Mouse (Mus musculus): ENCODE results near the gene Ddx17. TPM values are rescaled to one million over a fixed set of nuclear protein-coding genes. Genes with fewer than 3 reads are reported as not detected.

Gene Ddx17
- polyA plus RNA-seq, 1 experiment from 2014 or later, result 73.1 TPM

DNA sequence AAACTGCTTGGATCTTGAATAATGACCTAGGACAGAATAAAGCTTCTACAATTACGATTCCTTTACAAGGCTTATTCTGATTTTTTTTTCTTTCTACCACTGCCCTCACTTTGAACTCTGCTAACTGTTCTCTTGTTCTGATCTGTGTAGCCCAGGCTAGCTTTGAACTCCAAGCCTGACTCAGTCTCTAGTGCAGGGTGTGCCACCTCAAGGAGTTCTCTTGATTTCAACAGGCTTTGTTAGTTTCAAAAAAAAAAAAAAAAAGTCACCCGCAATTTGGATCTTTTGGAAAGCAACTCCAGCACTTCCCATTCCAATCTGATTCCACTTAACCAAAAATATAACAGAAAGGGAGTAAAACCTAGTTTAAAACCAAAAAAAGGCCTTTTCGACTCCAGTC is 1.0 kb downstream of the Ddx17 start:
- peaks cover 17% of the 10 kb centered on the region for H3K4me1 ChIP-seq
- H3K4me2 ChIP-seq (replicated peaks), result peak overlapping the region; percentile 86
- no peaks in the 10 kb centered on the region for H3K9me3 ChIP-seq
- peak overlapping the region; percentile 91 for H3K4me3 ChIP-seq
- H3K27ac ChIP-seq, result peak overlapping the region; percentile 94
- peaks cover 6% of the 10 kb centered on the region; the same call in 1 of the 2 replicates for H3K27me3 ChIP-seq
- H3K36me3 ChIP-seq, result peaks cover 40% of the 10 kb centered on the region
- WGBS, result 6% methylated on average over 3 of the region's 3 CpGs
- ATAC-seq (ENCODE audit: insufficient number of reproducible peaks, insufficient read depth, low FRiP score, low TSS enrichment), result no peak
- peak overlapping the region; percentile 97 for H3K9ac ChIP-seq

DNA sequence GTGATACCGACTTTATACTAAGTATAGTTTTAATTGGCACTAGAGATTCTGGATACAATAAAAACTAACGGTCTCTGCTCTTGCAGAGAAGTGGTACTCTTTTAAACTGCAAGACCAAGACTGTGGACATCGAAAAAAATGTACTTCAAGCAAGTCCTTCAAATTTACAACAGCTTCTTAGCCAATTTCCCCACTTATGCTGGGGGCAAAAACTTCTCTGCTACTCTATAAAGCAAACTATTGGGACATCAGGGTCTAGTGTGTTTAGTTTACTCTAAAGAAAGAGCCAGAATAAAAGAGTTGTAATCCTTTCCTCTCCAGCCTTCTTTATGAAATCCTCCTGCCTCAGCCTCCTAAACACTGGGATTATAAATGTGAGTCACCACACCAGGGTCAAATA is 2.6 kb downstream of the Ddx17 start:
- peak overlapping the region; percentile 86 for H3K4me2 ChIP-seq (replicated peaks)
- no peaks in the 10 kb centered on the region for H3K9me3 ChIP-seq
- peaks cover 55% of the 10 kb centered on the region for H3K36me3 ChIP-seq
- H3K27me3 ChIP-seq, result peaks cover 6% of the 10 kb centered on the region; the same call in 1 of the 2 replicates
- no peak overlapping the region for H3K9ac ChIP-seq
- 94% methylated on average over 3 of the region's 3 CpGs for WGBS
- no peak for ATAC-seq (ENCODE audit: insufficient number of reproducible peaks, insufficient read depth, low FRiP score, low TSS enrichment)
- H3K4me3 ChIP-seq, result peak overlapping the region; percentile 91; the same call in 1 of the 2 replicates
- peaks cover 17% of the 10 kb centered on the region for H3K4me1 ChIP-seq
- H3K27ac ChIP-seq, result no peak overlapping the region

DNA sequence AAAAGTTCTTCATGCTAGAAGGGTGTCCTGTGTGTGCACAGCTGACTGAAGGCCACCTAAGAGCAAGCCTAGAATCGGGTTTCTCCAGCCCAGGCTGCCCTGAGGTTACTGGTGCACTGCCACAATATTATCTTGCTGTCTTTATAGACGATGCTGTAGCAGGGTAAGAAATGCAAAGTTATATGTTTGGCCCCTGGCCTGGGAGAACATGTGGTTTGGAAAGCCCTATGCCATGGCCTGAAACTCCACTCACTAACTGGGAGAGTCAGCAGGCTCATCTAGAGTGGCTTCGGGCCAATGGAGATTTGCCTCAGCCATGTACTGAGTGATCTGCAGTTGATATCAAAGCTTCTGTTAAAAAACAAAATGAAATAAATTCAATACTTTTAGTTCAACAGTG is 12.7 kb downstream of the Ddx17 start:
- Histone ChIP-seq H3K36me3 (peaks cover 96% of the 10 kb centered on the region), H3K4me2 (replicated peaks) (no peak overlapping the region), H3K4me3 (no peak overlapping the region), H3K9me3 (no peaks in the 10 kb centered on the region), H3K9ac (no peak overlapping the region), H3K27ac (no peak overlapping the region), H3K4me1 (0 out of 2 replicates have a peak, but pooled peaks cover 2% of the 10 kb centered on the region), H3K27me3 (no peaks in the 10 kb centered on the region)
- ATAC-seq (ENCODE audit: insufficient number of reproducible peaks, insufficient read depth, low FRiP score, low TSS enrichment), result no peak
- WGBS, result 85% methylated on average over 3 of the region's 3 CpGs

DNA sequence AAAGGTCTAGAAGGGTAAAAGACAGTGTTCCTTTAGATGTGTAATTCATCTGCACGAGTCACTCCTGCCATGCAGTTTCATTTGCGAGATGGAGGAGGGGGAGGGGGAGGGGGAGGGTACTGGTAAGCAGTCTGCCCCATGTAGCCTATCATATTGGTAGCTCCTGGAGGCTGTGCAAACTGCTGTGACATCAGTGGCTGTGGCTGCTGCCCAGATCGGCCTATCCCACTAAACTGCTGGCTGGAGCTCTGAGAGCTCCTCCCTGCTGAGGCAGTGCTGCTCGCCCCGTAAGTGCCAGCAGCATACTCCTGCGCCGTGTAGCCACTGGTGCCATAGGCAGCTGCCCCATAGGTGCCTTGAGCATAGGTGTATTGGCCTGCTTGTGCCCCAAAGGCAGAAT is 16.6 kb downstream of the Ddx17 start:
- Histone ChIP-seq H3K9me3 (no peaks in the 10 kb centered on the region), H3K4me2 (replicated peaks) (no peak overlapping the region), H3K9ac (no peak overlapping the region), H3K27ac (no peak overlapping the region), H3K36me3 (peaks cover 86% of the 10 kb centered on the region), H3K4me3 (no peak overlapping the region), H3K27me3 (no peaks in the 10 kb centered on the region), H3K4me1 (0 out of 2 replicates have a peak, but pooled peaks cover 2% of the 10 kb centered on the region)
- WGBS, result 78% methylated on average over 7 of the region's 7 CpGs
- no peak for ATAC-seq (ENCODE audit: insufficient number of reproducible peaks, insufficient read depth, low FRiP score, low TSS enrichment)

DNA sequence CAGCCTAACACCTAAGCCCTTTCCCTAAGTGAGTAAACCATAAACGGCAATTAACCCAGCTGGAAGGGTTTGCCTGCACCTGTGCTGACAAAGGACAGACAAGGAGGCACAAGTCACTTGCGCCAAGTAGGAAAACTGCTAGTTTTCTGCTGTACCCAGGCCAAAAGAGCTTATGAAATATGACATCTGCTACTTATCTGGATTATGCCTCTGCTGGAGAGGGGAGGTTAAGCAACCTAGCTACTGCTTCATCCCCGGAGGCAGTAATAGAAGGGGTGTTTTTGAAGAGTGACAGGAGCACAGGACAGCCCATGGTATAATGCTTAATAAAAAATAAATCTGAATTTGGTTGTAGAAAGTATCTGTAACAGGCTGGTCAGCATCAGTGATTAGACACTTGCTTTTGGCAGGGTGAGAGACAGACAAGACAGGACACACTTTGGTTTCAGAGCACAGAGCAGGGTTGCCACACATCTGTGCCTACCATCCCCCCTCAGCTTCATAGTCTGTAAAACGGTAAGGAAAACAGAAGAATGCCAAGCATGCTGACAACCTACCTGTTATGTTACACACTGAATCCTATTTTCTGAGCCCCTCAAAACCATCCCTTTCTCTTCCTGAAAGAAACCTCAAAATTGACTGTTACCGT is 18.4 kb downstream of the Ddx17 start:
- Histone ChIP-seq H3K36me3 (peaks cover 69% of the 10 kb centered on the region), H3K4me3 (no peak overlapping the region), H3K4me2 (replicated peaks) (no peak overlapping the region), H3K9me3 (no peaks in the 10 kb centered on the region), H3K4me1 (0 out of 2 replicates have a peak, but pooled peaks cover 2% of the 10 kb centered on the region), H3K9ac (no peak overlapping the region), H3K27ac (no peak overlapping the region), H3K27me3 (no peaks in the 10 kb centered on the region)
- 65% methylated on average over 5 of the region's 5 CpGs for WGBS
- ATAC-seq (ENCODE audit: insufficient number of reproducible peaks, insufficient read depth, low FRiP score, low TSS enrichment), result no peak

DNA sequence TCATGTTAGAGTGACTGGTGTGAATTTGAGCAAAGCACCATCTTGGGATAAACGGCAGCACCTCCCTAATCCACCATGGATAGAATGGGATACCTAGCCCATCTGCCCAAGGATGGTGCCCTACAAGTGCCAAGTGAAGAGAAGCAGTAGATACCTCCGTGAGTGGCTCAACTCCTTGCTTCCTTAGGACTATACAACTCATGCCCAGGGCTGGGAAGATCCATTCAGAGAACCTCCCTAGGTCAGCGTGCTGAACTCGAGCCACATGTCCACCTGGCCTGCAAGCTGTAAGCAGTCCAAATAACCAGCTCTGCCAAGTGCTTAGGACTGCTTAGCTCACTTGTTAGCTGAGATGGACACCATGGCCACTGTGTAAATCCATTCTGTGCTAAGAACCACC is 19.3 kb downstream of the Ddx17 start:
- Histone ChIP-seq H3K27me3 (no peaks in the 10 kb centered on the region), H3K9ac (no peak overlapping the region), H3K27ac (no peak overlapping the region), H3K4me1 (0 out of 2 replicates have a peak, but pooled peaks cover 2% of the 10 kb centered on the region), H3K9me3 (no peaks in the 10 kb centered on the region), H3K4me2 (replicated peaks) (no peak overlapping the region), H3K36me3 (peaks cover 69% of the 10 kb centered on the region), H3K4me3 (no peak overlapping the region)
- ATAC-seq (ENCODE audit: insufficient number of reproducible peaks, insufficient read depth, low FRiP score, low TSS enrichment), result no peak
- WGBS, result 84% methylated on average over 4 of the region's 4 CpGs

DNA sequence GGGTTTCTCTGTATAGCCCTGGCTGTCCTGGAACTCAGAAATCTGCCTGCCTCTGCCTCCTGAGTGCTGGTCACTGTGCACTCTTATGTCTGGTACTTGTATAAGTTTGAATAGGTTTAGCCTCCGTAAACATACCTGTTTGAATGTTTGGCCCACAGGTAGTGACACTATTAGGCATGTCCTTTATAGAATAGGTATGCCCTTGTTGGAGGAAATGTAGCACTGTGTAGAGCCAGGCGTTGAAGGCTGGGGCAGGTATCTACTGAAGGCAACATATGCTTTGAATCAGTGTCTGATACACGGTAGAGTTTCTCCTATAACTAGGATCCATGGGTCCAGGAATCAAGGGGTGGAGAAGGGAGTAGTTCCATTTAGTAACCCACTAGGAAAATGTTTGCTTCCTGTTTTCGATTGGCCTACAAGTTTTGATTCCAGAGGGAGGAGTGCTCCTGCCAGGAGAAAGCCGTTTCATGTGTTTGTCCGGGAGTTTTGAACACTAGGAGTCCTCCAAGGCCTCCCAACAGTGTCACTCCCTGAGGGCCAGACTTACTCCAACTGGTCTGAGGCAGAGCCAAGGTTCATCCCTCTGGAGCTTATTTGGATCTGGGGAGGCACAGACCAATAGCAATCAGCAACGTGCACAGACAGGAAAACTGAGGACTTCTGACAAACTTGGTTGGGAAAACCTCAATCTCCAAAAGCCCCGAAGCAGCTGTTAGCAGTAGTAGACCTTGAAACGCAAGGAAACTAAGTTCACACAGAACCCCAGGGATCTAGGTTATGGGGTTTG is 20.4 kb downstream of the Ddx17 start:
- Histone ChIP-seq H3K27me3 (no peaks in the 10 kb centered on the region), H3K9ac (no peak overlapping the region), H3K4me3 (no peak overlapping the region), H3K36me3 (peaks cover 59% of the 10 kb centered on the region), H3K4me2 (replicated peaks) (no peak overlapping the region), H3K27ac (peak overlapping the region; percentile 18), H3K4me1 (0 out of 2 replicates have a peak, but pooled peaks cover 2% of the 10 kb centered on the region), H3K9me3 (no peaks in the 10 kb centered on the region)
- ATAC-seq (ENCODE audit: insufficient number of reproducible peaks, insufficient read depth, low FRiP score, low TSS enrichment), result no peak
- WGBS, result 61% methylated on average over 9 of the region's 9 CpGs

- Histone ChIP-seq H3K27ac (no peak overlapping the region), H3K4me1 (0 out of 2 replicates have a peak, but pooled peaks cover 2% of the 10 kb centered on the region), H3K9me3 (no peaks in the 10 kb centered on the region), H3K4me3 (no peak overlapping the region), H3K27me3 (no peaks in the 10 kb centered on the region), H3K9ac (no peak overlapping the region), H3K4me2 (replicated peaks) (no peak overlapping the region), H3K36me3 (peaks cover 53% of the 10 kb centered on the region)
- WGBS, result 88% methylated on average over 5 of the region's 5 CpGs
- ATAC-seq (ENCODE audit: insufficient number of reproducible peaks, insufficient read depth, low FRiP score, low TSS enrichment), result no peak
These were observed 21.0 kb downstream of the Ddx17 start for GRCm38 (mm10) chr15:79525564-79525963.

DNA sequence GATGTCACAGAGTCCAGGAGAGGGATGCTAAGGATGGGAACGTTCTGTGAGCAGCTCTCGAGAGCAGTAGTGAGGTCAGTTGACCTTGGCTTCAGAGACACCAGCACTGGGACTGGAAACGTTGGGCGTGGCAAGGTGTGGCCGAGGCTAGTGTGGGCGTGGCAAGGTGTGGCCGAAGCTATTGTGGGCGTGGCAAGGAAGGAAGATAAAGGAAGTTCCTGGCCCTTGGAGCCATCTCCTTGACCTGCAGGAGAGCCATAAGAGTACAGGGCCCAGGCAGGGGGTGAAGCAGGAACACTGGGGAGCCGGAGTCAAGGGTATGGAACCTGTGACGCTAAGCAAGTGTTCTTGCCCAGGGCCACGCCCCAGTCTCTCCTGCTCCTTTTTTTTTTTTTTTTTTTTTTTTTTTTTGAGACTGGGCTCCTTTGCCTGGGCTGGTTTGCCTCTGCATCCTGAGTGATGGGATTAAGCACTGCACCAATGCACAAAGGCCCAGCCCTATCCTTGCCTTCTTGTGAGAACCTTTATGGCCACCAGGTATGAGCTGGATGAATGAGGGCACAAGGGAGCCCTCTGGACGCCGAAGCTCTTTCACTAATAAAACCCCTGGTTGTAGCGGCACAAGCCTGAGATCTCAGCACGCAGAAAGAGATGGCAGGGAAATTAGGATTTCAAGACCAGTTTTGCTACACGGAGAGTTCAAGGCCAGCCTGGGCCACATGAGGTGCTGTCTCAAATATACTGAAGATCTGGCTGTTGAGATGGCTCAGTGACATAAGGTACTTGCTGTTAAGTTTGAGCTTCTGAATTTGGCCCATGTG is 26.9 kb downstream of the Ddx17 start:
- Histone ChIP-seq H3K4me3 (no peak overlapping the region), H3K4me1 (peaks cover 10% of the 10 kb centered on the region; the same call in 1 of the 2 replicates), H3K27ac (no peak overlapping the region), H3K27me3 (peaks cover 33% of the 10 kb centered on the region), H3K9me3 (no peaks in the 10 kb centered on the region), H3K4me2 (replicated peaks) (no peak overlapping the region), H3K9ac (no peak overlapping the region), H3K36me3 (peaks cover 7% of the 10 kb centered on the region; the same call in 1 of the 2 replicates)
- WGBS, result 50% methylated on average over 16 of the region's 16 CpGs
- no peak for ATAC-seq (ENCODE audit: insufficient number of reproducible peaks, insufficient read depth, low FRiP score, low TSS enrichment)

GRCm38 (mm10) chr15:79518571-79518970 is 28.0 kb downstream of the Ddx17 start:
- no peak overlapping the region for H3K4me3 ChIP-seq
- H3K4me1 ChIP-seq, result peaks cover 14% of the 10 kb centered on the region; the same call in 1 of the 2 replicates
- peaks cover 44% of the 10 kb centered on the region for H3K27me3 ChIP-seq
- ATAC-seq (ENCODE audit: insufficient number of reproducible peaks, insufficient read depth, low FRiP score, low TSS enrichment), result no peak
- H3K27ac ChIP-seq, result no peak overlapping the region
- no peak overlapping the region for H3K4me2 ChIP-seq (replicated peaks)
- H3K9ac ChIP-seq, result no peak overlapping the region
- no peaks in the 10 kb centered on the region for H3K9me3 ChIP-seq
- H3K36me3 ChIP-seq, result 0 out of 2 replicates have a peak, but pooled peaks cover 7% of the 10 kb centered on the region
- WGBS, result 81% methylated on average over 3 of the region's 3 CpGs

DNA sequence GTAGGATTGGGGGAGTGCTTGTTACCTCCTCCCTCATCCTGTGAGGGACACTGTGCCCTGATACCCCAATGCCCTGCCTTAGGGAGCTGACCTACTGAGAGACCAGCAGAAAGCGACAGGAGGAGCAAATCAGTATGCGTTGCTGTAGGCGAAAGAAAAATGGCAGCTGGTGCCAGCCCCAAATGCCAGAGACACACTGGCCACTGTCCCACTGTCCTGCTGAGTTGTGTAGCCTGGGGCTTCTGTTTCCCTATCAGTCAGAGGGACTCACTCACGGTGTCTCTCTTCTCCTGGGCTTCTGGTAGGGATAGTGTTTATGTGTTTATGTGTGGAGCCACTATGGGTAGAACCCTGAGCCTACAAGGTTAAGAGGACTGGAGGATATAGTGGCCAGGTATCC is 28.8 kb downstream of the Ddx17 start:
- H3K4me3 ChIP-seq, result 0 out of 2 replicates have a peak overlapping the region, but pooled peaks have one; percentile 54
- H3K36me3 ChIP-seq, result 0 out of 2 replicates have a peak, but pooled peaks cover 3% of the 10 kb centered on the region
- H3K27me3 ChIP-seq, result peaks cover 48% of the 10 kb centered on the region
- H3K9me3 ChIP-seq, result no peaks in the 10 kb centered on the region
- peaks cover 14% of the 10 kb centered on the region; the same call in 1 of the 2 replicates for H3K4me1 ChIP-seq
- H3K27ac ChIP-seq, result no peak overlapping the region
- H3K9ac ChIP-seq, result no peak overlapping the region
- peak overlapping the region; percentile 88 for H3K4me2 ChIP-seq (replicated peaks)
- 74% methylated on average over 4 of the region's 4 CpGs for WGBS
- ATAC-seq (ENCODE audit: insufficient number of reproducible peaks, insufficient read depth, low FRiP score, low TSS enrichment), result no peak
